Mouse (Mus musculus) stomach, embryonic 15.5 days (tissue): ENCODE measurements around the gene Dnm2. TPM values are rescaled to one million over a fixed set of nuclear protein-coding genes. Genes with fewer than 3 reads are reported as not detected.
"Not testable (repeated sequence)": the region's sequence is repeated elsewhere in the genome, so short reads cannot be mapped to it uniquely, and the experiment has no call there.

Experiments
- ATAC-seq: fragments of 200-750 bp; cut with Nextera tagmentation; 2 replicates; pipeline ENCODE4 v1.8.0; 2017; ENCODE audit warnings: low read depth, moderate number of reproducible peaks, moderate TSS enrichment; ENCODE audit not compliant: insufficient read depth, low FRiP score
- H3K27ac ChIP-seq: fragments of 300-500 bp; sonication (generic); 2 replicates; pipeline ENCODE4 v1.5.1; 2015; ENCODE audit warnings: mild to moderate bottlenecking, inconsistent platforms
- H3K27me3 ChIP-seq: fragments of 300-500 bp; sonication (generic); replicated peaks from 2 replicates; pipeline ENCODE4 v1.6.1; 2015; ENCODE audit warnings: inconsistent platforms
- H3K36me3 ChIP-seq: fragments of 300-500 bp; sonication (generic); 2 replicates; pipeline ENCODE4 v1.6.1; 2015; ENCODE audit warnings: inconsistent platforms
- H3K4me1 ChIP-seq: fragments of 300-500 bp; sonication (generic); 2 replicates; pipeline ENCODE4 v1.6.1; 2015; ENCODE audit warnings: inconsistent platforms
- H3K4me2 ChIP-seq: fragments of 300-500 bp; sonication (generic); 2 replicates; pipeline ENCODE4 v1.6.1; 2015; ENCODE audit warnings: mild to moderate bottlenecking, inconsistent platforms
- H3K4me3 ChIP-seq: fragments of 300-500 bp; sonication (generic); replicated peaks from 2 replicates; pipeline ENCODE4 v1.5.1; 2015; ENCODE audit warnings: inconsistent platforms
- H3K9ac ChIP-seq: fragments of 300-500 bp; sonication (generic); 2 replicates; pipeline ENCODE4 v1.6.1; 2015; ENCODE audit warnings: inconsistent platforms
- H3K9me3 ChIP-seq: fragments of 300-500 bp; sonication (generic); 2 replicates; pipeline ENCODE4 v1.6.1; 2016; ENCODE audit warnings: inconsistent platforms
- WGBS: fragments of 180-500 bp; shearing (Covaris S2); methylation state at CpG from one replicate; pipeline ENCODE4 v1.1.7; 2015; 5-methylcytosine and 5-hydroxymethylcytosine counted together
- polyA plus RNA-seq: library from polyadenylated mRNA; unstranded; fragments of >200 nt; fragmentation: Nextera tagmentation; extraction: Ambion mirVana; gene quantifications from 2 replicates; pipeline ENCODE4 v1.2.1, GENCODE M21; 2015

The Dnm2 gene
- polyA plus RNA-seq, 1 experiment from 2014 or later, result 71.3 TPM

DNA sequence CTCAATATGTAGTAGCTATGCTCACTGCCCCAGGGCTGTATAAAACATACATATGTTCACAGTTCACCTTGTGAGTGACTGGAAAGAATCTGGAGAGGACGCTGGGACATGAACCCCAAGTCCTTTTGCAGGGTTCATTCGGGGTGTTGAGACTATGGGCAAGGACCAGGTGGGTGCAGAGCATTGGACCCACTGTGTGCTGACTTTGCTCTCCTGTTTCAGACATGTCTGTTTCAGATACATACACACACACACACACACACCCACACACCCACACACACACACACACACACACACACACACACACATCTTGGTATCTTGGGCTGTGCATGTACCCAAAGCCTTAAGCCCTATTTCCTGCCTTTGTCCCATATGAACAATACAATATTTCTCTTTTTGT, 117.3 kb downstream of the Dnm2 start:
- not testable (repeated sequence) for ATAC-seq, H3K4me3 ChIP-seq, H3K9ac ChIP-seq, H3K27ac ChIP-seq, H3K9me3 ChIP-seq, H3K27me3 ChIP-seq, H3K36me3 ChIP-seq, H3K4me2 ChIP-seq
- 92% methylated on average over 2 of the region's 2 CpGs for WGBS
- H3K4me1 ChIP-seq, result peaks cover 11% of the 10 kb centered on the region; the same call in 1 of the 2 replicates

- Histone ChIP-seq H3K4me3 (peak overlapping the region; percentile 84), H3K36me3 (no peaks in the 10 kb centered on the region), H3K27me3 (no peaks in the 10 kb centered on the region), H3K4me2 (peak overlapping the region; percentile 66), H3K9me3 (no peaks in the 10 kb centered on the region), H3K4me1 (peaks cover 22% of the 10 kb centered on the region), H3K9ac (peak overlapping the region; percentile 26; the same call in 1 of the 2 replicates), H3K27ac (peak overlapping the region; percentile 95)
- peak; percentile 81 for ATAC-seq
- 6% methylated on average over 9 of the region's 9 CpGs for WGBS
These were observed 120.7 kb downstream of the Dnm2 start for GRCm38 (mm10) chr9:21545351-21545915.

- Histone ChIP-seq H3K4me3 (peak overlapping the region; percentile 84), H3K27me3 (no peaks in the 10 kb centered on the region), H3K27ac (peak overlapping the region; percentile 95), H3K9me3 (no peaks in the 10 kb centered on the region), H3K36me3 (peaks cover 5% of the 10 kb centered on the region), H3K4me2 (peak overlapping the region; percentile 66), H3K4me1 (peaks cover 22% of the 10 kb centered on the region), H3K9ac (peak overlapping the region; percentile 26; the same call in 1 of the 2 replicates)
- ATAC-seq, result peak; percentile 92
- WGBS, result under 1% methylated on average over 67 of the region's 67 CpGs
These were observed 121.4 kb downstream of the Dnm2 start for GRCm38 (mm10) chr9:21545916-21546788.

DNA sequence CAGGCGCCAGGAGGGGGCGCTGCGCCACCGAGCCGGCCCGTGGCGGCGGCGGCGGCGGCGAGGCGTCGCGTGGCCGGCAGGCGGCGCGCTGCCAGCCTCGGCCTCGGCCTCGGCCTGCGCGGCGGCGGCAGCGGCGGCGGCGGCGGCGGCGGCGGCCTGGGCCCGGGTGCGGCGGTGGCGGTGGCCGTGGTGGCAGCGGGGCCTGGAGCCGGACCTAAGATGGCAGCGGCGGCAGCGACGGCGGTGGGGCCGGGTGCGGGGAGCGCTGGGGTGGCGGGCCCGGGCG, 122.0 kb downstream of the Dnm2 start, which contains the start of gene Carm1:
Gene Carm1, plus strand, starts transcription at position 106 of the 286 bp plus-strand sequence.
- no peaks in the 10 kb centered on the region for H3K9me3 ChIP-seq
- no peaks in the 10 kb centered on the region for H3K27me3 ChIP-seq
- H3K27ac ChIP-seq, result peak within 1 kb of the TSS; percentile 98
- peak within 1 kb of the TSS; percentile 68 for H3K4me2 ChIP-seq
- WGBS, result 2% methylated on average over 17 of the region's 52 CpGs
- H3K36me3 ChIP-seq, result peaks cover 5% of the 10 kb centered on the region
- peak within 1 kb of the TSS; percentile 98 for H3K9ac ChIP-seq
- H3K4me3 ChIP-seq, result peak within 1 kb of the TSS; percentile 84
- no peak; the same call in 1 of the 2 replicates for ATAC-seq
- peaks cover 22% of the 10 kb centered on the region for H3K4me1 ChIP-seq

DNA sequence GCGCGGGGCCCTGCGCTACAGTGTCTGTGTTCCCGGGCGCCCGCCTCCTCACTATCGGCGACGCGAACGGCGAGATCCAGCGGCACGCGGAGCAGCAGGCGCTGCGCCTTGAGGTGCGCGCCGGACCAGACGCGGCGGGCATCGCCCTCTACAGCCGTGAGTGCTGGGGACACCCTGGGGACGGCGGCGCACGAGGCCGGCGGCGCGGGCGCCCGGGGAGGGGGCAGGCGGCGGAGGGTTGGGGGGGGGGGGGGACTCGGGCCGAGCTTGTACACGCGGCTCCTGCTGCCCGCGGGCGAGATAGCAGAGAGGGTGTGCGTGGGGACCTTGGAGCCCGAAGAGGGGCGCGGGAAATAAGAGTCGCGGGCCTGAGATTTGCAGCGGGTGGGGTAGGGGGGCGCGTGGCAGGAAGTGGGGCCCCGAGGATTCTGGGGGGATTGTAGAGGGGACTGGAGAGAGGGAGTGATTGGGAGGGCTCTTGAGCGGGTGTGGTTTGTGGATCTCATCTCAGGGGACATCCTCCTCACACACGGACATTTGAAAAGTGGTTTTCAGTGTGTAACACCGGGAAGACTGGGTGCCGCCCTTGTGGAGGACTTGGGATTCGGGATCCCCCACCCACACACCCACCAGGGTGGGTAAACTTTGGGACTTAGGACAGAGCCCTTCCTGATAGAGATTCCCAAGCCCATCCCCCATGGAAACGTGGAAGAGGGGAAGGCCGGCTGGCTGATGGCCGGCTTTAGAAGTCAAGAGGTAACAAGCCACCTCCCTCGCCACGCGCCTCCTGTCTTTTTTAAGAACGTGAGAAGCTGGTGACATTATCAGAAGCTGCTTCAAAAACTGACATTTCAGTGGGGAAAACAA, 122.6 kb downstream of the Dnm2 start:
- H3K9ac ChIP-seq, result peak overlapping the region; percentile 98
- H3K4me3 ChIP-seq, result peak overlapping the region; percentile 84
- no peaks in the 10 kb centered on the region for H3K27me3 ChIP-seq
- peak overlapping the region; percentile 98 for H3K27ac ChIP-seq
- ATAC-seq, result peak; percentile 15
- peaks cover 22% of the 10 kb centered on the region for H3K4me1 ChIP-seq
- H3K9me3 ChIP-seq, result no peaks in the 10 kb centered on the region
- H3K36me3 ChIP-seq, result peaks cover 6% of the 10 kb centered on the region
- under 1% methylated on average over 46 of the region's 66 CpGs for WGBS
- H3K4me2 ChIP-seq, result peak overlapping the region; percentile 68

DNA sequence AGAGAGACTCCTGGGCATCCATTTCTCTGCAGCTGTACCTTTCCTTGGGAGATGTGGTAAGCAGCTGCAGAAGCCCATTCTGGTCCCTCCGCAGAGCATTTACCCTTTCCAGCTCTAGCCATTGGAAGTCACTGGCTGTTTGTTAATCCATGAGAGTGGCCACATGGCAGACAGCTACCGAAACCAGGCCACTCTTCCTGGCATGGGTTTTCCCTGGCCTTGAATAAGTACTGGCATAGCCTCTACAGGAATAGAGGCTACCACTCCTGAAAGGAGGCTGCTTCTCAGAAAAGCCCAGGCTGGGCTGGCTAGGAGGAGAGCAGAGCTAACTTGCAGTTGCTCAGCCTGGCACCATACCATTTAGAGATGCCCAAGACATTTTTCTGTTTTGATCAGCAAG, 126.3 kb downstream of the Dnm2 start:
- 91% methylated on average over 2 of the region's 2 CpGs for WGBS
- Histone ChIP-seq H3K9me3 (no peaks in the 10 kb centered on the region), H3K4me1 (peaks cover 15% of the 10 kb centered on the region), H3K27me3 (no peaks in the 10 kb centered on the region), H3K9ac (no peak overlapping the region), H3K27ac (no peak overlapping the region), H3K4me3 (no peak overlapping the region), H3K4me2 (no peak overlapping the region), H3K36me3 (peaks cover 14% of the 10 kb centered on the region)
- no peak for ATAC-seq

- no peaks in the 10 kb centered on the region for H3K9me3 ChIP-seq
- no peak overlapping the region for H3K4me2 ChIP-seq
- H3K4me3 ChIP-seq, result no peak overlapping the region
- 75% methylated on average over 6 of the region's 6 CpGs for WGBS
- ATAC-seq, result no peak
- H3K36me3 ChIP-seq, result peaks cover 14% of the 10 kb centered on the region
- H3K27ac ChIP-seq, result no peak overlapping the region
- H3K27me3 ChIP-seq, result no peaks in the 10 kb centered on the region
- H3K9ac ChIP-seq, result no peak overlapping the region
- H3K4me1 ChIP-seq, result peaks cover 23% of the 10 kb centered on the region
These were observed 129.0 kb downstream of the Dnm2 start for GRCm38 (mm10) chr9:21553607-21554273.

- H3K4me3 ChIP-seq, result no peak overlapping the region
- no peak overlapping the region for H3K4me2 ChIP-seq
- peaks cover 14% of the 10 kb centered on the region for H3K36me3 ChIP-seq
- no peak overlapping the region for H3K9ac ChIP-seq
- peaks cover 19% of the 10 kb centered on the region for H3K4me1 ChIP-seq
- WGBS, result 72% methylated on average over 6 of the region's 6 CpGs
- H3K27me3 ChIP-seq, result no peaks in the 10 kb centered on the region
- no peaks in the 10 kb centered on the region for H3K9me3 ChIP-seq
- ATAC-seq, result no peak
- no peak overlapping the region for H3K27ac ChIP-seq
These were observed 130.6 kb downstream of the Dnm2 start for GRCm38 (mm10) chr9:21555198-21555742.

DNA sequence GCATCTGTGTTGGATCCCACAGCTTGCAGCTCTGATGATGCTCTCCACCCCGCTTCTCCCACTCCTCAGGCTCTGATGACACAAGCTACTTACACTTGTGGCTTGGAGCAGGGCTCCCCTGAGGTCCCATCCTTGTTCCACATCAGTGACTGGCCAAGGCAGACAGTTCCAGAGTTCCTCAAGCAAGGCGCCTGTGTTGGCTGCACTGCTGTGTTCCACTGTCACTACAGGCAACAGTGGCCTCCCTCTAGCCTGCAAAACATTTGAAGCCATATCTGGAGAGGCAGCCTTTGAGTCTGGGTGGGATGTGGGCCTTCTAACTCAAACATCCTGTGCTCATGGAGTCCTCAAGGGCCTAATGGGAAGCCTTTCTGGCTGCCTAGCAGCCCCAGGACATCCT, 132.3 kb downstream of the Dnm2 start:
- H3K4me3 ChIP-seq, result no peak overlapping the region
- WGBS, result 91% methylated on average over 2 of the region's 2 CpGs
- no peaks in the 10 kb centered on the region for H3K27me3 ChIP-seq
- no peak overlapping the region for H3K4me2 ChIP-seq
- H3K4me1 ChIP-seq, result peaks cover 19% of the 10 kb centered on the region
- no peak overlapping the region for H3K27ac ChIP-seq
- no peak for ATAC-seq
- H3K9me3 ChIP-seq, result no peaks in the 10 kb centered on the region
- no peak overlapping the region for H3K9ac ChIP-seq
- H3K36me3 ChIP-seq, result peaks cover 9% of the 10 kb centered on the region; the same call in 1 of the 2 replicates
